Mouse (Mus musculus) forebrain, embryonic 11.5 days (tissue): ENCODE measurements around the gene Mindy2. TPM values are rescaled to one million over a fixed set of nuclear protein-coding genes. Genes with fewer than 3 reads are reported as not detected.

Experiments
- ATAC-seq: fragments of 200-750 bp; cut with Nextera tagmentation; replicated peaks from 2 replicates; pipeline ENCODE4 v1.8.0; 2017; ENCODE audit warnings: moderate TSS enrichment; ENCODE audit not compliant: low FRiP score
- DNase-seq: peaks from one replicate; pipeline ENCODE4 v3.0.0-alpha.2; 2017; ENCODE audit warnings: low spot score
- H3K27ac ChIP-seq: fragments of 300-500 bp; sonication (generic); 2 replicates; pipeline ENCODE4 v1.5.1; 2014; ENCODE audit warnings: low read depth, low read length
- H3K27me3 ChIP-seq: fragments of 300-500 bp; sonication (generic); 2 replicates; pipeline ENCODE4 v1.6.1; 2014; ENCODE audit warnings: mild to moderate bottlenecking, low read length, mixed read lengths; ENCODE audit not compliant: control insufficient read depth, insufficient read depth
- H3K36me3 ChIP-seq: fragments of 300-500 bp; sonication (generic); 2 replicates; pipeline ENCODE4 v1.6.1; 2014; ENCODE audit warnings: mild to moderate bottlenecking, low read length, moderate library complexity, mixed read lengths; ENCODE audit not compliant: control insufficient read depth, insufficient read depth
- H3K4me1 ChIP-seq: fragments of 300-500 bp; sonication (generic); replicated peaks from 2 replicates; pipeline ENCODE4 v1.6.1; 2014; ENCODE audit warnings: low read length, mixed read lengths; ENCODE audit not compliant: control insufficient read depth, insufficient read depth
- H3K4me2 ChIP-seq: fragments of 300-500 bp; sonication (generic); 2 replicates; pipeline ENCODE4 v1.6.1; 2014; ENCODE audit warnings: low read depth, mild to moderate bottlenecking, low read length, moderate library complexity, mixed read lengths; ENCODE audit not compliant: severe bottlenecking
- H3K4me3 ChIP-seq: fragments of 300-500 bp; sonication (generic); 2 replicates; pipeline ENCODE4 v1.5.1; 2014; ENCODE audit warnings: low read depth, low read length
- H3K9ac ChIP-seq: fragments of 300-500 bp; sonication (generic); 2 replicates; pipeline ENCODE4 v1.6.1; 2014; ENCODE audit warnings: low read length
- H3K9me3 ChIP-seq: fragments of 300-500 bp; sonication (generic); 2 replicates; pipeline ENCODE4 v1.6.1; 2016; ENCODE audit warnings: low read length, mixed read lengths; ENCODE audit not compliant: control insufficient read depth
- WGBS: fragments of 180-500 bp; shearing (Covaris S2); extraction: QIAGEN DNeasy Blood & Tissue Kit; methylation state at CpG from one replicate; pipeline ENCODE4 v1.1.7; 2014; 5-methylcytosine and 5-hydroxymethylcytosine counted together
- polyA plus RNA-seq: library from polyadenylated mRNA; unstranded; fragments of >200 nt; fragmentation: Nextera tagmentation; extraction: Ambion mirVana; gene quantifications from 2 replicates; pipeline ENCODE4 v1.2.1, GENCODE M21; 2014

Gene Mindy2
- polyA plus RNA-seq, 1 experiment from 2014 or later: 11.5 TPM

DNA sequence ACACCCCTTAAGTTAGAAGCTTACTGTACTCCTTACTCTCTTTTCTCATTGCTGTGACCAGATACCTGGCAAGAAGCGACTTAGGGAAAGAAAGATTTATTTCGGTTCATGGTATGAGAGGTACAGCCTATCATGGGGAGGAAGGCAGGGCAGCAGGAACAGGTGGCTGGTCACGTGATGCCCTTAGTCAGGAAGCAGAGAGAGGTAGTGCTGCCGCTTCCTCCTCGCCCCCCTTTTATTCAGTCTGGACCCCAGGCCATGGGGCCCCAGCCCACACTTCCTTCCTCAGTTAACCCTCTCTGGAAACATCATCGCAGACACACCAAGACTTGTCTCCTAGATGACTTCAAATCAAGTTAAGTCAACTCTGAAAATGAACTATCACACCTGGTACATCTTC is 14.3 kb upstream of the Mindy2 start:
- 78% methylated on average over 6 of the region's 6 CpGs for WGBS
- ATAC-seq: no peak
- Histone ChIP-seq H3K4me1 (no peaks in the 10 kb centered on the region), H3K9ac (no peak overlapping the region), H3K36me3 (no peaks in the 10 kb centered on the region), H3K4me2 (no peak overlapping the region), H3K9me3 (no peaks in the 10 kb centered on the region), H3K27ac (no peak overlapping the region), H3K4me3 (no peak overlapping the region), H3K27me3 (no peaks in the 10 kb centered on the region)
- no peak for DNase-seq

DNA sequence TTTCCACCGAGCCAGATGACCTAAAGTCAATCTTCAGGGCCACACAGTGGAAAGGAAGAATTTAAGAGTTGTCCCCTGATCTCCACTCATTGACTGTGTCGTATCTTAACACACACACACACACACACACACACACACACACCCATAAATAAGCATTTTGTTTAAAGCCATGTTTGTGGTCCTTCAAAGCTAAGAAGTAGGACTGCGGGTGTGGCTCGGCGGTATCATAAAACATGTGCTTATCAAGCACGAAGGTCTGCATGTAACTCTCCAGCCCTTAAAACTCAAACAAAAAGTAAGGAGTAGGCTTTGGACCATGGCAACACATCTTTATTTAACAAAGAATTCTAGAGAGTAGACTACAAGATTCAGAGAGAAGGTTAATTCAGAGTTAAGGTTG is 13.4 kb upstream of the Mindy2 start:
- ATAC-seq (no peak), DNase-seq (no peak)
- no peaks in the 10 kb centered on the region for H3K36me3 ChIP-seq
- H3K4me2 ChIP-seq: no peak overlapping the region
- 84% methylated on average over 6 of the region's 6 CpGs for WGBS
- H3K9ac ChIP-seq: no peak overlapping the region
- no peak overlapping the region for H3K4me3 ChIP-seq
- H3K4me1 ChIP-seq: no peaks in the 10 kb centered on the region
- H3K9me3 ChIP-seq: no peaks in the 10 kb centered on the region
- H3K27ac ChIP-seq: no peak overlapping the region
- H3K27me3 ChIP-seq: no peaks in the 10 kb centered on the region

DNA sequence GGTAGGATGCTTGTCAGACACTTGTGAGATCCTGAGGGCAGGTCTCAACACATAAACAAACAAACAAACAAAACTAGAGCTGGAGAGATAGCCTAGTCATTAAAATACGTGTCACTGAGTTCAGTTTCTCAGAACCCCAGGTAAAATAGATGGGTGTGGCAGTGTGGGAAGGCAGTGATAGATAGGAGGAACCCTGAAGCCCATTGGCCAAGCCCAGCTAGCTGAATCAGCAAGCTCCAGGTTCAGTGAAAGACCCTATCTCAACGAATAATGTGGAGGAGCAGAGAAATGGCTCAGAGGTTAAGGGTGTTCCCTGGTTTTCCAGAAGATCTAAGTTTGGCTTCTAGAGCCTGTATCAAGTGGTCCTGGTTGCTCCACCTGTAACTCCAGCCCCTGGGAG is 12.2 kb upstream of the Mindy2 start:
- no peaks in the 10 kb centered on the region for H3K36me3 ChIP-seq
- no peaks in the 10 kb centered on the region for H3K9me3 ChIP-seq
- H3K27ac ChIP-seq: no peak overlapping the region
- no peak overlapping the region for H3K9ac ChIP-seq
- no peak overlapping the region for H3K4me2 ChIP-seq
- no peaks in the 10 kb centered on the region for H3K27me3 ChIP-seq
- no peak for DNase-seq
- WGBS: 68% methylated on average over 2 of the region's 2 CpGs
- no peaks in the 10 kb centered on the region for H3K4me1 ChIP-seq
- ATAC-seq: no peak
- H3K4me3 ChIP-seq: no peak overlapping the region

DNA sequence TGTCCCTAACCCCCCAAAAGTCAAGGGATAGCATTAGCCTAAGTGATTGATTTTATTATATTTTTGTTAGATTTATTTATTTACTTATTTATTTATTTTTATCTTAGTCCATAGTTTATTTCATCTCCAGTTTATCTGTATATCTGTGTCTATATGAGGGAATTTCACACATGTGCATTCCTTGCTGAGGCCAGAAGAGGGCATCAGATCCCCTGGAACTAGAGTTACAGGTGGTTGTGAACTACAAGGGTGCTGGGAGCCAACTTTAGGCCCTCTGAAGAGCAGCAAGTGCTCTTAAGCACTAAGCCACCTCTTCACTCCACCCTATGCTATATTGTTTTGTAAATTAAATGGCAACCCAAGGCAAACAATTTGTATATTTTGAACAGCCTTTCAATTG is 11.1 kb upstream of the Mindy2 start:
- no peak overlapping the region for H3K9ac ChIP-seq
- H3K9me3 ChIP-seq: no peaks in the 10 kb centered on the region
- no peak overlapping the region for H3K27ac ChIP-seq
- no peak overlapping the region for H3K4me3 ChIP-seq
- DNase-seq: no peak
- no peaks in the 10 kb centered on the region for H3K4me1 ChIP-seq
- no peaks in the 10 kb centered on the region for H3K36me3 ChIP-seq
- ATAC-seq: no peak
- H3K27me3 ChIP-seq: no peaks in the 10 kb centered on the region
- H3K4me2 ChIP-seq: no peak overlapping the region

DNA sequence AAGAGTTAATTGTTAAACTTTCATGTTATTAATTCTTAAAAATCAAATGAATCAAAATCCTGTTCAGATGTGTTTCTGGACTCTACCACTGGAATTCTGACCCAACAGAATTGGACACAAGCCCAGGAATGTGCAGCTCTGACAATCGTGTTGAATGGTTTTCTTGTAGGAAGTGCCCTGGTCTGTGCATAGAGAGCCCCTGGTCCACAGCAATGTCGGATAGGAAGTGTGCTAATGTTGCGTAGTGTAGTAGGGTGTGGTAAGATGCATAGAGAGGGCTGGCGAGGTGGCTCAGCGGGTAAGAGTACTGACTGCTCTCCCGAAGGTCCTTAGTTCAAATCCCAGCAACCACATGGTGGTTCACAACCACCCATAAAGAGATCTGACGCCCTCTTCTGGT is 9.8 kb upstream of the Mindy2 start:
- Histone ChIP-seq H3K27ac (no peak overlapping the region), H3K9ac (no peak overlapping the region), H3K27me3 (no peaks in the 10 kb centered on the region), H3K4me3 (no peak overlapping the region), H3K4me1 (no peaks in the 10 kb centered on the region), H3K36me3 (no peaks in the 10 kb centered on the region), H3K9me3 (no peaks in the 10 kb centered on the region), H3K4me2 (no peak overlapping the region)
- WGBS: 70% methylated on average over 7 of the region's 7 CpGs
- DNase-seq (no peak), ATAC-seq (no peak)

DNA sequence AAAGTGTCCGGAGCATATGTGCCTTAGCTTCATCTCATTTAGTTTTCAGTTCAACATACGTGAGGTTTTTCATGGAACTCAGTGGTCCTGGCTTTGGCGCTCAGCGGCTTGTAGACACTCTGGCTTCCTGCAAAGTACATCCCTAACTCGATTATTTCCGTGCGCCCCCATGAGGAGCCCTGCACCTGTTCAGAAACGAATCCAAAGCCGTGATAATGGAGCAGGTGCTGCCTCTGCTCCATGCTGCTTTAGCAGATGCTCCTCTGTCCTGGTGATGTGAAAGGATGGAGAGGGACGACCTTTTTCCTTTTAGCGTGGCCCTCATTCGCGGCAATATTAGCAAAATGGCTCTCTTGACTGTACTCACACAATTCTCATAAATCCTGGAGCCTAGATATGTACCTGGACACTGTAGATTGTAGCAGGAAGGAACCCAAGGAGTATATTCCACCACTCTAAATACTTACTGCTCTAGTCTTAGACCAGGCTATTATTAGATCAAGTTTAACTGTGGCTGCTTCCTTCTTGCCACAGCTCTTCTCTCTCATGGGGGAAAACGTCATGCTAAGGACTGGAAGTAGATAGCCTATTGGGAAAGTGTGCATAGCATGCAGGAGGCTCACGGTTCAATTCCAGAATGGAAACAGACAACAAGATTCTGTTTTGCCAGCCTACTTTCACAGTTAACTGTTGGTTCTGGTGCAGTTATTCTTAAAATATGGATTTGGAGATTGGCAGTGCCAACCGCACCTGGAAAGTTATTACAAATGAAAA is 8.6 kb upstream of the Mindy2 start:
- no peak for DNase-seq
- 75% methylated on average over 16 of the region's 16 CpGs for WGBS
- no peaks in the 10 kb centered on the region for H3K27me3 ChIP-seq

DNA sequence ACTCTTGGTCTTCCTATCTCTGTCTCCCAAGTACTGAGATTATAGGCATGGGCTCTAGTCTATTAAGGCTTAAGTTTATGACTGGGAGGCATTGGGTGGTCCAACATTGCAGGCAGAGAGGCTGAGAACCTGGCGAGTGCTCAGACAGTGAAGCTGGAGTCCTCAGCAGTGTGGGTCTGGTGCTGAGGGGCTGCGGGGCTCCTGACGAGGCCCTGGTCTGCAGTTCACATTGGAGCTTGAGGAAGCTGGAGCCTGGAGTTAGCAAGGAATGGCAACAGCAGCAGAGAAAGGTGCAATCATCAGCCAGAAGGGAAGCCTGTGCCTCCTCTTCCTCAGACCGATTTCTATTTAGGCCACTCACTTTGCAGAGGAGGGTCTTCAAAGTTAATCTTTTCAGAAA is 7.9 kb upstream of the Mindy2 start:
- Histone ChIP-seq H3K9me3 (no peaks in the 10 kb centered on the region), H3K4me3 (no peak overlapping the region), H3K36me3 (no peaks in the 10 kb centered on the region), H3K9ac (no peak overlapping the region), H3K27ac (no peak overlapping the region), H3K27me3 (no peaks in the 10 kb centered on the region), H3K4me1 (no peaks in the 10 kb centered on the region), H3K4me2 (no peak overlapping the region)
- WGBS: 83% methylated on average over 4 of the region's 4 CpGs
- no peak for ATAC-seq
- DNase-seq: no peak

More for the DNA sequence above, 8.6 kb upstream of the Mindy2 start:
- H3K4me1 ChIP-seq: no peaks in the 10 kb centered on the region
- ATAC-seq: no peak
- H3K36me3 ChIP-seq: no peaks in the 10 kb centered on the region
- no peaks in the 10 kb centered on the region for H3K9me3 ChIP-seq
- H3K27ac ChIP-seq: no peak overlapping the region
- no peak overlapping the region for H3K9ac ChIP-seq
- no peak overlapping the region for H3K4me3 ChIP-seq
- H3K4me2 ChIP-seq: no peak overlapping the region

DNA sequence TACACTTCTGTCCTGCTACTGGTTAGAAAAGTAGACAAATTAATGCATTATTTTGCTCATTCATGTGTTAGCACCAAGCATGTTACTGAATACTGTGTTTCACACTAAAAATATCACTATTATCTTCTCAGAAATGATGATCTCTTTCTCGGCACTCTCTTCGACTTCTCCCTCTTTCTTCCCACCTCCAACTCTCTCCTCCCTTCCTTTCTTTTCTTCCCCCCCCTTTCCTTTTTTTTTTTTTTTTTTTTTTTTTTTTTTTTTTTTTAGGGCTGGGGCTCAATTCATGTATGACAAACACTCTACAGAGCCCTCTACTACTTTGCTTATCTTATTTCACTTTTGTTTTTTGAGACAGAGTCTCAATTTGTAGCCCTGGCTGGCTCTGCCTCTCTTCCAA is 1.3 kb upstream of the Mindy2 start:
- no peaks in the 10 kb centered on the region for H3K9me3 ChIP-seq
- H3K36me3 ChIP-seq: no peaks in the 10 kb centered on the region
- ATAC-seq (no peak), DNase-seq (no peak)
- 73% methylated on average over 2 of the region's 2 CpGs for WGBS
- H3K4me2 ChIP-seq: no peak overlapping the region
- H3K4me3 ChIP-seq: no peak overlapping the region
- H3K27ac ChIP-seq: no peak overlapping the region
- H3K4me1 ChIP-seq: 0 out of 2 replicates have a peak, but pooled peaks cover 9% of the 10 kb centered on the region
- no peak overlapping the region for H3K9ac ChIP-seq
- H3K27me3 ChIP-seq: no peaks in the 10 kb centered on the region
